Mouse (Mus musculus): Measurements from ENCODE around the gene Arf6.
A peak's percentile ranks its signal among the peaks of the same experiment; 100 is the strongest.

The Arf6 gene

DNA sequence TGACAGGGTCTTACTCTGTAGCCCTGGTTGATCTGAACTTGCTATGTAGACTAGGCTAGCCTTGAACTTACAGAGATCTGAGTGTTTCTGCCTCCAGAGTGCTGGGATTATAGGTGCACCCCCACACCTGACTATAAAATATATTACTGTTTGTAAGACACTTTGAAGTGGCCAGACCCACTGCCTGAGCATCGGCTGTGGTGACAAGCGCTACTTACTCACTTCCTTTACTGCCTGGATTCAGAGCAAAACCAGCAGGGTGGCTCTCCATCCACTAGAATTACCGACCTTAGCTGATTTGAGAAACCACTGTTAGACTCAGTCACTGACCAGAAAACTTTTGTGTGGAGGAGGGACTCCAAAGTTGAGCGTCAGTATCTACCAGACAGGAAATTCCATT lies 40.0 kb downstream of the Arf6 start:
- DNase-seq (ENCODE audit: low read depth in 2 of 2, low spot score in 2 of 2) = no peak

DNA sequence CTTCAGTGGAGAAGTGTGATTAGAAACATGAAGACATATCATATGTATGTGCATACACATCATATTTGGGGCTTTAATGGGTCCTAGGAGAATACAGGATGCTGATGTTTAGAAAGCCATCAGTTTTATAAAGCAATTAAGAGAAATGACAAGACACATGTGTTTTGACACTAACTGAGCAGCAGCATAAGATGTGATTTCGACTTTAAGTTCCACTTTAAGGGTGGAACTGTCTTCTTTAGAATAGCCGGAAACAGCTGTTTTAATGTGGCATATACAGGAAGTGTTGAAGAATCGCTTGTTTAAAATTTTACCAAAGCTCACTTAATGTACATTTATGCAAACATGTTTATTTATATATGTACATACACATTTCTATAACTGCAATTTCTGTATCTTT lies 41.4 kb downstream of the Arf6 start:
- no peak for DNase-seq (ENCODE audit: low read depth in 2 of 2, low spot score in 2 of 2)

DNA sequence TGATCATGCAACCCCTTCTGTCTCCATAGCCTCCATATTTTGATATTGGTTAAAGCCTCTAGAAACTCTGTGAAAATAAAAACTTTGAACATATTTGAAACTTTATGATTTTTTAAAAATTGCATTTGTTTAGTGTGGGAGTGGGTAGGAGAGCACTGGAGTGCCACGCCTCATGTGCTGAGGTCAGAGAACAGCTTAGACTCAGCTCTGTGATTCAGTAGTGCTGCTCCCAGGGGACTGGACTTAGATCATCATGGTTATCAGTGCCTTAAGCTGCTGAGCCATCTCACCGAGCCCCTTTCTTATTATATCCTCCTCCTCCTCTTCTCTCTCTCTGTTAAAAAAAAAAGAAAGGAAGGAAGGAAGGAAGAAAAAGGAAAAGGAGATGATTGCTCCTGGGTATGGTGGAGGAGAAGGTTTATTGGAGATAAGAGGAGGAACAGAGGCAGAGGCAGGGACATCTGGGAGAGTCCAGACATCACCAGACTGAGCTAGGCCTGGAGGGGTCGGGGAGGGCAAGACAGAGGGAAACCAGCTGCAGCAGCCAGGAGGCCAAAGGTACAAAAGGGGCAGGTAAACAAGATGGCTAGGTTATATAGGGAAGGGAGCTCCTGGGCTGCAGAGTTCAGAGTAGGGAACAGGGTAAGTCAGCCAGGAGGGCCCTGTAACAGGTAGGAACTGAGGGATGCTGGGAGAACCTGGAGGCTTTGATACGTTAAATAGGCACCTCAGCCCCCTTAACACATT lies 43.0 kb downstream of the Arf6 start:
- DNase-seq (ENCODE audit: low read depth in 2 of 2, low spot score in 2 of 2) = no peak

DNA sequence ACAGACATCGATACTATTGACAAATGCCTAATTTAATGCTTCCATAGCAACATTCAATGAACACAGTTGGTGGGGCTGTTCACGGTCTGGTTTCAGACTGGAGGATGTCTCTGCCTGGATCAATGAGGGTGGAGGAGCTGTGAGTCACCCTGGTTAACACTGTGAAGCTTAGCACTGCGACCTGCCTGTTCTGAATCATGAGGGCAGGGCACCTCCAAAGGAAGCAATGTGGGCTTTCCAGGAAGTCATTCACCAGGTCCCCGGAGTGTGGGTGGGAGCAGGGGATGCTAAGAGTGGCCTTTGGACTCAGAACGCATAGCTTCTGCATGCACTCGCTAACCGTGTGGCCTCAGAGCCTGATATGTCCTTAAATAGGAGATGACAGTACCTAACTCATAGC lies 44.8 kb downstream of the Arf6 start:
- DNase-seq (ENCODE audit: low read depth in 2 of 2, low spot score in 2 of 2) = no peak

DNA sequence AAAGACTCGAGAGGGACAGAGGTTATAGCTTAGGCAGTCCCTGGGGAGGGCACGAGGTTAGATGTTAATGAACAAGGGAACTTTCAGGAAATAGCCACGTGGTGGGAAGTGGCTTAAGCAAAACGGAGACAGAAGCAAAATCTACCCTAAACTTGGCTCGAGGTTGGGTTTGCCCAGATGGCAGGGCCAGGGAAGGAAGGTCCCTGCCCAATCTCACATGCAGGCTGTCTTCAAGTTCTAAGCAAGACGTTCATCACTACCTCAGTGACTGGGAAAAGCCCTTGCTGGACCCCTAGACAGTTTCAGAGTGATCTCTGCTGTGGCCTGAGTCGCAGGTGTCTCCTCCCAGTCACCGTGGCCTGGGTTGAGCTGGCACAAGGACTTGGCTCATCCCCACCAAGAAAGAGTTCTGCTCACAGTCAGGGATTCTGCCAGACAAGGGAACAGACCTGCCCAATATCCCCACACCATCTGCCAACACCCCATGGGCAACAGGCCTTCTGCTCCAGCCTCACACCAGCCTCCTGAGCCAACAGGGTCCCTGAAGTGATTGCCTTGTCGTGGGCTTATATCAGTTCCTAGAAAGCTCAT lies 45.8 kb downstream of the Arf6 start:
- no peak for DNase-seq (ENCODE audit: low read depth in 2 of 2, low spot score in 2 of 2)

DNA sequence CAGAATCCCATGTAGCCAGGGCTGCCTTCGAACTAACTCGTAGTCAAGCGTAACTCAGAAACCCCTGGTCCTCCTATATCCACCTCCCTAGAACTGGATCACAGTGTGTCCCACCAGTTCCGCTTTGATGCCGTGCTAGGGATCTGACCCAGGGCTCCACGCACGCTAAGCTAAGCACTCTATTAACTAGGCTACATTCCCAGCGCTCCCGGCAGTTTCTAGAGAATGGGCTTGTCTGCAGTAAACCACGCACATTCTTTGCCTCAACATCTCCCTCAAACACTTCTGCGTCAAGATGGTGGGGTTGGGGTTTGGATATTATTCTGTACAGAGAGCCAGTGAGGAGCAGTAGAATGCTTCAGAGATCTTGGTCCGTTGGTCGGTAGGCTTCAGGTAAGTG lies 46.7 kb downstream of the Arf6 start:
- no peak for DNase-seq (ENCODE audit: low read depth in 2 of 2, low spot score in 2 of 2)

DNA sequence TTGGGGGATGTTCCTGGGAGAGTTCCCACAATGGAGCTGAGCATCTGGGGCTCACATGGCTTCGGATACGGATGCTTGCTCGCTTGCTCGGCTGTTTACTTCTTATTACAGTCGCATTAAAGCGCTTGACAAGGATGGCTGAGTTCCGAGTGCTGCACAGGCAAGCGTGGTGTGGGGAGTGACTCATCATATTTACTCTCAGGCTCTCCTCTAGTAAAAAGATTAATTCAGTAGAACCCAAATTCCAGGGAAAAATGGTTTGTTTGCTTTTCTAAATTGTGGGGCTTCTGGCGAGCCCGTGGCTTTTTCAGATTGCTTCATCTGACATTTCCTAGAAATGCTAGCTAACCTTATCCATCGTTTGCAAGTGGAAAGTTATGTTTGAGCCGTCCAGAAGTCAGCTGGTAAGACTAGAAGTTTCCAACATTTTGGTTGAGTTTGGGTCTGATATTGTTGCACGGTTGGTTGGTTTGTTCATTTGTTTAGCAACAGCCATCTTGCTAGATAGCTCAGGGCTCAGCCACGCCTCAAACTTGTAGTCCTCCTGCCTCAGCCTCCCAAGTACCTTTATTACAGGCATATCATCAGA lies 47.2 kb downstream of the Arf6 start:
- DNase-seq (ENCODE audit: low read depth in 2 of 2, low spot score in 2 of 2) = no peak

DNA sequence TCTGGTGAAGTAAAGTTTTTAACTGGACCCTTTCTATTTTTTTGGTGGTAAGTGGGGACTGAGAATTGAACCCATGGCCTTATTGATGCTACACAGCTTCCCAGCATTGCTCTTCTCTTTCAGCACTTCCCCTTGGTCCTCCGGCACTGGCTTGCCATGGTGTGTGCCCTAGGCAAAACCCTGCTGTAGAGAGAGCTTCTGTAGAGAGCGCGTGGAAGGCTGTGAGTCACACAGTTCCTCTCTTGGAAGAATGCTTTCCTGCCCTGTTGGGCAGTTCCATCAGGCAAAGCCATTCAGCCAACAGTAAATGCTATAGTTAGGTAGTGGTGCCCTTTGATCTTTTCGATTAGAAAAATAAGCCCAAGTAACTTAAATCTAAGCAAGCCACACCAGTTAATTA lies 47.7 kb downstream of the Arf6 start:
- no peak for DNase-seq (ENCODE audit: low read depth in 2 of 2, low spot score in 2 of 2)

DNA sequence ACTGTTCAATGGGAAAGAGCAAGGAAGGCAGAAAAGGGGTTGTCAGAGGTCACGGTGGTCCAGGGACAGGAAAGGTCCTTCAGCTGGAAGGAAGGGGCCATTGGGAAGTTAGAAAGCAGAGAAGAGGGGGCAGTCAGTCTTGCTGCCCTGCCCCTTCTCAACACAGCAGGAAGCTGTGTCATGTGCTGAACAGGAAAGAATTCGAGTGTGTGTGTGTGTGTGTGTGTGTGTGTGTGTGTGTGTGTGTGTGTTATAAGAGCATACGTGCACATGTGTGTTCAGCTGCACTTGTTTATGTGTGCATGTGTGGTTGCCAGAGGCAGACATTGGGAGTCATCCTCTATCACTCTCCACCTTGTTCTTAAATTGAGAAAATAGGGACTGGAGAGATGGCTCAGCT lies 48.8 kb downstream of the Arf6 start:
- peak; percentile 19 to 34 for DNase-seq (ENCODE audit: low read depth in 2 of 2, low spot score in 2 of 2)

DNA sequence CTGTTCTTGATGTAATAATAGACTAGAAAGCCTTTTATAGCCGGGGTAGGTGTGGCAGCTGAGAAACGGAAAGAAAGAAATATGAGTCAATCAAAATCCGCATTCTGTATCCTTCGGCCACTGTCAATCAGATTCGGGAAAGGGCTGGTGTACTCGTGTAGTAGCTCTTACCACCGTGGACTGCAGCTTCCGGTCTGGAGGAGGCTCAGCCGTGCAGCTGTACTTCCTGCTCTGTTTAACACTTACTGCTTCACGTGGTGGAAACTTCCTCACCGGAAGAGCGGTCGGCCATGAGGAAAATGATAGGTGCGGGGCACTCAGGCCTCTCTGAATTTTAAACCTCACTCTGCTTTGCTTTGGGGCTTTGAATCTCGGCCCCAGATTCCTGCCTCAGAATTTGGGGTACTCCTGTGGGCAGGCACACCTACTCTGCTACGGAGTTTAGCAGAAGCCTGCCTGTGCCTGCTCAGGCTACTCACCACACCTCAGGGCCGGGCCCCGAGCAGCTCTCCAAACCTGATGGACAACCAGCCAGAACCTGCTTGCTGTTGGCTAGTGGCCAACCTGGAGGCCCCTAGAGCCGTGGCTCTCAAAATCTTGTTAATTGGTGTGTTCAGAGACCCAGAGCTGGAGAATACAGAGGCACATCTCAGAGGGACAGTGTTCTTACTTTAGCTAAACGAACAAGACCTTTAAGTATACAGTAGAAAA lies 51.0 kb downstream of the Arf6 start:
- peak; percentile 35 to 57 for DNase-seq (ENCODE audit: low read depth in 2 of 2, low spot score in 2 of 2)

Measured in CD8-positive naive resting alpha-beta T cell, adult 2 months (primary cell).